Mouse (Mus musculus) hindbrain, postnatal 0 days (tissue): ENCODE data around the gene Ypel3. TPM values are rescaled to one million over a fixed set of nuclear protein-coding genes. Genes with fewer than 3 reads are reported as not detected.
A peak's percentile ranks its signal among the peaks of the same experiment; 100 is the strongest.

ENCODE experiments used
- ATAC-seq: fragments of 200-750 bp; cut with Nextera tagmentation; 2 replicates; pipeline ENCODE4 v1.8.0; 2017; ENCODE audit warnings: mild to moderate bottlenecking, moderate TSS enrichment, moderate library complexity
- DNase-seq: peaks from one replicate; pipeline ENCODE4 v3.0.0-alpha.2; 2015; ENCODE audit warnings: low spot score
- H3K27ac ChIP-seq: fragments of 300-500 bp; sonication (generic); 2 replicates; pipeline ENCODE4 v1.5.1; 2014; ENCODE audit warnings: mild to moderate bottlenecking
- H3K27me3 ChIP-seq: fragments of 300-500 bp; sonication (generic); 2 replicates; pipeline ENCODE4 v1.6.1; 2014; ENCODE audit warnings: low read length, mixed read lengths; ENCODE audit not compliant: insufficient read depth
- H3K36me3 ChIP-seq: fragments of 300-500 bp; sonication (generic); 2 replicates; pipeline ENCODE4 v1.6.1; 2014; ENCODE audit warnings: low read length, mixed read lengths; ENCODE audit not compliant: insufficient read depth
- H3K4me1 ChIP-seq: fragments of 300-500 bp; sonication (generic); 2 replicates; pipeline ENCODE4 v1.6.1; 2014; ENCODE audit warnings: antibody characterized with exemption, low read length, mixed read lengths; ENCODE audit not compliant: insufficient read depth
- H3K4me2 ChIP-seq: fragments of 300-500 bp; sonication (generic); 2 replicates; pipeline ENCODE4 v1.6.1; 2014; ENCODE audit warnings: low read depth, mild to moderate bottlenecking, low read length, moderate library complexity, mixed read lengths
- H3K4me3 ChIP-seq: fragments of 300-500 bp; sonication (generic); 2 replicates; pipeline ENCODE4 v1.5.1; 2014; ENCODE audit warnings: low read length
- H3K9ac ChIP-seq: fragments of 300-500 bp; sonication (generic); replicated peaks from 2 replicates; pipeline ENCODE4 v1.6.1; 2014; ENCODE audit warnings: mild to moderate bottlenecking, low read length, moderate library complexity, mixed read lengths
- H3K9me3 ChIP-seq: fragments of 300-500 bp; sonication (generic); 2 replicates; pipeline ENCODE4 v1.6.1; 2016; ENCODE audit warnings: low read length, mixed read lengths
- CTCF ChIP-seq: IDR thresholded peaks from 2 replicates; pipeline ENCODE4 v1.5.1; 2016; ENCODE audit warnings: antibody characterized with exemption, control low read depth, low read depth
- WGBS: fragments of 180-500 bp; shearing (Covaris S2); extraction: QIAGEN DNeasy Blood & Tissue Kit; methylation state at CpG from one replicate; pipeline ENCODE4 v1.1.7; 2014; 5-methylcytosine and 5-hydroxymethylcytosine counted together
- polyA plus RNA-seq: library from polyadenylated mRNA; unstranded; fragments of >200 nt; fragmentation: Nextera tagmentation; extraction: Ambion mirVana; gene quantifications from 2 replicates; pipeline ENCODE4 v1.2.1, GENCODE M21; 2015
- total RNA-seq: library from RNA; depleted of rRNA; stranded (reverse); fragments of >200 nt; gene quantifications from 2 replicates; pipeline ENCODE4 v1.2.3, GENCODE M21; 2014; rRNA removed

The Ypel3 gene
- total and polyA plus RNA-seq, 2 experiments from 2014 or later = 239 to 240 TPM

GRCm38 (mm10) chr7:126821835-126822511 is 45.2 kb downstream of the Ypel3 start:
- H3K9me3 ChIP-seq = no peaks in the 10 kb centered on the region
- peak; percentile 98 for TF ChIP-seq CTCF
- H3K4me1 ChIP-seq = peaks cover 23% of the 10 kb centered on the region
- peak overlapping the region; percentile 57; the same call in 1 of the 2 replicates for H3K4me3 ChIP-seq
- peak overlapping the region; percentile 77; the same call in 1 of the 2 replicates for H3K9ac ChIP-seq
- DNase-seq = peak; percentile 88
- 25% methylated on average over 7 of the region's 7 CpGs for WGBS
- peak overlapping the region; percentile 86; the same call in 1 of the 2 replicates for H3K27ac ChIP-seq
- H3K4me2 ChIP-seq = peak overlapping the region; percentile 55
- 0 out of 2 replicates have a peak, but pooled peaks have one; percentile 18 for ATAC-seq
- H3K36me3 ChIP-seq = no peaks in the 10 kb centered on the region
- H3K27me3 ChIP-seq = no peaks in the 10 kb centered on the region

- no peaks in the 10 kb centered on the region for H3K27me3 ChIP-seq
- H3K9me3 ChIP-seq = no peaks in the 10 kb centered on the region
- peak overlapping the region; percentile 77 for H3K9ac ChIP-seq
- peaks cover 23% of the 10 kb centered on the region for H3K4me1 ChIP-seq
- peak overlapping the region; percentile 55 for H3K4me2 ChIP-seq
- ATAC-seq (peak; percentile 22), DNase-seq (no peak)
- no peak for TF ChIP-seq CTCF
- H3K27ac ChIP-seq = peak overlapping the region; percentile 86
- 13% methylated on average over 9 of the region's 9 CpGs for WGBS
- H3K4me3 ChIP-seq = peak overlapping the region; percentile 57
- peaks cover 5% of the 10 kb centered on the region; the same call in 1 of the 2 replicates for H3K36me3 ChIP-seq
Observed at GRCm38 (mm10) chr7:126822741-126823140, 46.0 kb downstream of the Ypel3 start.

- H3K4me2 ChIP-seq = peak overlapping the region; percentile 55
- H3K4me1 ChIP-seq = peaks cover 23% of the 10 kb centered on the region
- TF ChIP-seq CTCF = no peak
- ATAC-seq = peak; percentile 84
- H3K36me3 ChIP-seq = peaks cover 5% of the 10 kb centered on the region; the same call in 1 of the 2 replicates
- H3K9me3 ChIP-seq = no peaks in the 10 kb centered on the region
- H3K27me3 ChIP-seq = no peaks in the 10 kb centered on the region
- peak overlapping the region; percentile 86 for H3K27ac ChIP-seq
- peak overlapping the region; percentile 57 for H3K4me3 ChIP-seq
- H3K9ac ChIP-seq = peak overlapping the region; percentile 77
- DNase-seq = peak; percentile 74
- 1% methylated on average over 15 of the region's 19 CpGs for WGBS
Observed at GRCm38 (mm10) chr7:126823202-126823711, 46.5 kb downstream of the Ypel3 start.

GRCm38 (mm10) chr7:126823940-126824339 is 47.2 kb downstream of the Ypel3 start:
- H3K4me3 ChIP-seq = peak overlapping the region; percentile 57
- no peak for DNase-seq
- no peak for TF ChIP-seq CTCF
- ATAC-seq = peak; percentile 13; the same call in 1 of the 2 replicates
- peaks cover 23% of the 10 kb centered on the region for H3K4me1 ChIP-seq
- H3K4me2 ChIP-seq = peak overlapping the region; percentile 55
- no peaks in the 10 kb centered on the region for H3K9me3 ChIP-seq
- H3K27me3 ChIP-seq = no peaks in the 10 kb centered on the region
- peak overlapping the region; percentile 77 for H3K9ac ChIP-seq
- peak overlapping the region; percentile 86 for H3K27ac ChIP-seq
- WGBS = 8% methylated on average over 10 of the region's 10 CpGs
- peaks cover 5% of the 10 kb centered on the region; the same call in 1 of the 2 replicates for H3K36me3 ChIP-seq

GRCm38 (mm10) chr7:126825403-126825802 is 48.6 kb downstream of the Ypel3 start:
- Histone ChIP-seq H3K4me1 (peaks cover 23% of the 10 kb centered on the region), H3K4me2 (0 out of 2 replicates have a peak overlapping the region, but pooled peaks have one; percentile 14), H3K36me3 (peaks cover 5% of the 10 kb centered on the region; the same call in 1 of the 2 replicates), H3K27me3 (no peaks in the 10 kb centered on the region), H3K9me3 (no peaks in the 10 kb centered on the region), H3K9ac (no peak overlapping the region), H3K27ac (no peak overlapping the region), H3K4me3 (no peak overlapping the region)
- 17% methylated on average over 8 of the region's 8 CpGs for WGBS
- no peak for DNase-seq
- no peak for TF ChIP-seq CTCF
- no peak for ATAC-seq

GRCm38 (mm10) chr7:126825952-126826351 is 49.2 kb downstream of the Ypel3 start:
- no peak overlapping the region for H3K27ac ChIP-seq
- peaks cover 5% of the 10 kb centered on the region; the same call in 1 of the 2 replicates for H3K36me3 ChIP-seq
- peaks cover 23% of the 10 kb centered on the region for H3K4me1 ChIP-seq
- no peak overlapping the region for H3K9ac ChIP-seq
- ATAC-seq = no peak
- no peak overlapping the region for H3K4me2 ChIP-seq
- DNase-seq = no peak
- 73% methylated on average over 5 of the region's 5 CpGs for WGBS
- no peaks in the 10 kb centered on the region for H3K9me3 ChIP-seq
- H3K4me3 ChIP-seq = no peak overlapping the region
- no peak for TF ChIP-seq CTCF
- no peaks in the 10 kb centered on the region for H3K27me3 ChIP-seq

Other genes starting within 250 kb of the Ypel3 start
Only the 30 nearest of the 31 such genes appear.
- 112 and 118 TPM in 2 replicates for gene Eif3c, start 210.5 kb upstream of the Ypel3 start, total RNA-seq
- 198 and 204 TPM in 2 replicates for gene Eif3c, start 210.5 kb upstream of the Ypel3 start, polyA plus RNA-seq
- gene Apobr, start 192.0 kb upstream of the Ypel3 start, total RNA-seq = 0.25 and 6.3 TPM in 2 replicates
- 0.47 and 0.50 TPM in 2 replicates for gene Apobr, start 192.0 kb upstream of the Ypel3 start, polyA plus RNA-seq
- 27.7 and 34.2 TPM in 2 replicates for gene Cln3, start 191.1 kb upstream of the Ypel3 start, total RNA-seq
- gene Cln3, start 191.1 kb upstream of the Ypel3 start, polyA plus RNA-seq = 22.3 and 25.1 TPM in 2 replicates
- 0.94 TPM in 1 of 2 replicates, not detected in the other for gene Il27, start 182.0 kb upstream of the Ypel3 start, total RNA-seq
- gene Il27, start 182.0 kb upstream of the Ypel3 start, polyA plus RNA-seq = not detected in 2 replicates
- 5.9 and 6.7 TPM in 2 replicates for gene Nupr1, start 146.1 kb upstream of the Ypel3 start, total RNA-seq
- gene Nupr1, start 146.1 kb upstream of the Ypel3 start, polyA plus RNA-seq = 19.1 and 19.5 TPM in 2 replicates
- gene Sgf29, start 127.6 kb upstream of the Ypel3 start, total RNA-seq = 35.1 and 36.3 TPM in 2 replicates
- gene Sgf29, start 127.6 kb upstream of the Ypel3 start, polyA plus RNA-seq = 47.0 and 49.9 TPM in 2 replicates
- 22.1 and 34.8 TPM in 2 replicates for gene Sult1a1, start 100.5 kb upstream of the Ypel3 start, total RNA-seq
- 19.4 and 22.4 TPM in 2 replicates for gene Sult1a1, start 100.5 kb upstream of the Ypel3 start, polyA plus RNA-seq
- gene Bola2, start 81.6 kb upstream of the Ypel3 start, total RNA-seq = 67.1 and 122 TPM in 2 replicates
- gene Bola2, start 81.6 kb upstream of the Ypel3 start, polyA plus RNA-seq = 164 and 172 TPM in 2 replicates
- gene Slx1b, start 81.2 kb upstream of the Ypel3 start, total RNA-seq = 17.0 and 17.6 TPM in 2 replicates
- gene Slx1b, start 81.2 kb upstream of the Ypel3 start, polyA plus RNA-seq = 8.6 and 9.3 TPM in 2 replicates
- gene Coro1a, start 69.2 kb upstream of the Ypel3 start, total RNA-seq = 113 and 150 TPM in 2 replicates
- gene Coro1a, start 69.2 kb upstream of the Ypel3 start, polyA plus RNA-seq = 88.1 and 93.7 TPM in 2 replicates
- 109 and 132 TPM in 2 replicates for gene Mapk3, start 17.4 kb upstream of the Ypel3 start, total RNA-seq
- gene Mapk3, start 17.4 kb upstream of the Ypel3 start, polyA plus RNA-seq = 99.9 and 107 TPM in 2 replicates
- gene Gdpd3, start 10.6 kb upstream of the Ypel3 start, total RNA-seq = 0.43 and 3.4 TPM in 2 replicates
- 0.92 and 0.99 TPM in 2 replicates for gene Gdpd3, start 10.6 kb upstream of the Ypel3 start, polyA plus RNA-seq
- gene Tbx6, start 4.5 kb downstream of the Ypel3 start, total RNA-seq = 0.16 and 2.1 TPM in 2 replicates
- 0.26 and 0.29 TPM in 2 replicates for gene Tbx6, start 4.5 kb downstream of the Ypel3 start, polyA plus RNA-seq
- gene Ppp4c, start 15.5 kb downstream of the Ypel3 start, total RNA-seq = 126 and 199 TPM in 2 replicates
- 142 and 143 TPM in 2 replicates for gene Ppp4c, start 15.5 kb downstream of the Ypel3 start, polyA plus RNA-seq
- 40.1 and 44.8 TPM in 2 replicates for gene Fam57b, start 20.7 kb downstream of the Ypel3 start, total RNA-seq
- gene Fam57b, start 20.7 kb downstream of the Ypel3 start, polyA plus RNA-seq = 40.7 and 44.3 TPM in 2 replicates
- gene 4930451I11Rik, start 54.7 kb downstream of the Ypel3 start, total RNA-seq = not detected in 2 replicates
- gene 4930451I11Rik, start 54.7 kb downstream of the Ypel3 start, polyA plus RNA-seq = 0.54 TPM in 1 of 2 replicates, not detected in the other
- gene Doc2a, start 70.5 kb downstream of the Ypel3 start, total RNA-seq = 40.5 and 57.3 TPM in 2 replicates
- 31.3 and 37.6 TPM in 2 replicates for gene Doc2a, start 70.5 kb downstream of the Ypel3 start, polyA plus RNA-seq
- 4.3 and 9.4 TPM in 2 replicates for gene Hirip3, start 85.0 kb downstream of the Ypel3 start, total RNA-seq
- 20.6 and 21.1 TPM in 2 replicates for gene Hirip3, start 85.0 kb downstream of the Ypel3 start, polyA plus RNA-seq
- gene Ino80e, start 85.4 kb downstream of the Ypel3 start, total RNA-seq = 61.0 and 66.9 TPM in 2 replicates
- gene Ino80e, start 85.4 kb downstream of the Ypel3 start, polyA plus RNA-seq = 85.2 and 85.5 TPM in 2 replicates
- gene Taok2, start 107.7 kb downstream of the Ypel3 start, total RNA-seq = 140 and 143 TPM in 2 replicates
- gene Taok2, start 107.7 kb downstream of the Ypel3 start, polyA plus RNA-seq = 41.0 and 43.7 TPM in 2 replicates
- 45.9 and 47.0 TPM in 2 replicates for gene Tmem219, start 146.0 kb downstream of the Ypel3 start, total RNA-seq
- gene Tmem219, start 146.0 kb downstream of the Ypel3 start, polyA plus RNA-seq = 35.1 and 39.1 TPM in 2 replicates
- gene Kctd13, start 151.9 kb downstream of the Ypel3 start, total RNA-seq = 113 and 128 TPM in 2 replicates
- gene Kctd13, start 151.9 kb downstream of the Ypel3 start, polyA plus RNA-seq = 124 and 129 TPM in 2 replicates
- 35.7 and 58.1 TPM in 2 replicates for gene Asphd1, start 172.6 kb downstream of the Ypel3 start, total RNA-seq
- gene Asphd1, start 172.6 kb downstream of the Ypel3 start, polyA plus RNA-seq = 15.9 and 16.0 TPM in 2 replicates
- gene Sez6l2, start 173.6 kb downstream of the Ypel3 start, total RNA-seq = 253 and 282 TPM in 2 replicates
- gene Sez6l2, start 173.6 kb downstream of the Ypel3 start, polyA plus RNA-seq = 58.8 and 66.5 TPM in 2 replicates
- 203 and 240 TPM in 2 replicates for gene Cdipt, start 199.0 kb downstream of the Ypel3 start, total RNA-seq
- 146 and 150 TPM in 2 replicates for gene Cdipt, start 199.0 kb downstream of the Ypel3 start, polyA plus RNA-seq
- 0.31 TPM in 1 of 2 replicates, not detected in the other for gene Cdiptos, start 199.1 kb downstream of the Ypel3 start, total RNA-seq
- gene Cdiptos, start 199.1 kb downstream of the Ypel3 start, polyA plus RNA-seq = 0.95 and 1.4 TPM in 2 replicates
- gene Mvp, start 237.7 kb downstream of the Ypel3 start, total RNA-seq = 6.5 and 6.9 TPM in 2 replicates
- gene Mvp, start 237.7 kb downstream of the Ypel3 start, polyA plus RNA-seq = 5.5 and 5.8 TPM in 2 replicates
- gene Pagr1b, start 239.5 kb downstream of the Ypel3 start, total RNA-seq = 1.2 TPM in 1 of 2 replicates, not detected in the other
- gene Pagr1b, start 239.5 kb downstream of the Ypel3 start, polyA plus RNA-seq = 0.49 and 1.5 TPM in 2 replicates
- gene Pagr1a, start 240.4 kb downstream of the Ypel3 start, total RNA-seq = 11.1 and 30.3 TPM in 2 replicates
- gene Pagr1a, start 240.4 kb downstream of the Ypel3 start, polyA plus RNA-seq = 31.2 and 48.6 TPM in 2 replicates
- gene Gm42742, start 244.1 kb downstream of the Ypel3 start, total RNA-seq = 7.1 and 40.2 TPM in 2 replicates
- gene Gm42742, start 244.1 kb downstream of the Ypel3 start, polyA plus RNA-seq = 47.7 and 60.2 TPM in 2 replicates